Mouse (Mus musculus) C2C12 (cell line): Measurements from ENCODE around the gene Tmem135. TPM values are rescaled to one million over a fixed set of nuclear protein-coding genes. Genes with fewer than 3 reads are reported as not detected.

Experiments
- H3K27me3 ChIP-seq: one replicate; pipeline ENCODE4 v1.6.1; 2011; ENCODE audit not compliant: control insufficient read depth, insufficient read depth, insufficient read length
- H3K36me3 ChIP-seq: one replicate; pipeline ENCODE4 v1.6.1; 2011; ENCODE audit not compliant: control insufficient read depth, insufficient read depth
- H3K4me3 ChIP-seq: one replicate; pipeline ENCODE4 v1.5.1; 2011; ENCODE audit warnings: mild to moderate bottlenecking, control low read depth; ENCODE audit not compliant: poor library complexity, insufficient read depth, severe bottlenecking
- H3K79me2 ChIP-seq: one replicate; pipeline ENCODE4 v1.6.1; 2011; ENCODE audit not compliant: control insufficient read depth, insufficient read depth
- H3K79me3 ChIP-seq: one replicate; pipeline ENCODE4 v1.6.1; 2011; ENCODE audit warnings: low read depth, control low read depth
- H3ac ChIP-seq: one replicate; pipeline ENCODE3; 2011; ENCODE audit warnings: low read depth; ENCODE audit not compliant: control insufficient read depth, insufficient read length
- CEBPB ChIP-seq: IDR thresholded peaks from one replicate; pipeline ENCODE4 v1.6.1; 2011; ENCODE audit warnings: low read depth, mild to moderate bottlenecking, control low read depth, moderate library complexity
- CTCF ChIP-seq: IDR thresholded peaks from one replicate; pipeline ENCODE4 v1.5.1; 2011; ENCODE audit not compliant: control insufficient read depth, insufficient read depth, insufficient read length
- FOSL1 ChIP-seq: IDR thresholded peaks from one replicate; pipeline ENCODE4 v1.8.0; 2011; ENCODE audit warnings: mild to moderate bottlenecking, low read length; ENCODE audit not compliant: poor library complexity, insufficient read depth, severe bottlenecking
- MAX ChIP-seq: IDR thresholded peaks from one replicate; pipeline ENCODE4 v1.6.1; 2011; ENCODE audit warnings: mild to moderate bottlenecking, control low read depth
- MYOD1 ChIP-seq: IDR thresholded peaks from one replicate; pipeline ENCODE4 v1.6.1; 2011; ENCODE audit warnings: low read depth; ENCODE audit not compliant: control insufficient read depth, insufficient read length
- MYOG ChIP-seq: IDR thresholded peaks from one replicate; pipeline ENCODE4 v1.6.1; 2011; ENCODE audit not compliant: control insufficient read depth, insufficient read length; ENCODE audit errors: extremely low read depth
- USF1 ChIP-seq: IDR thresholded peaks from one replicate; pipeline ENCODE4 v1.6.1; 2011; ENCODE audit warnings: low read depth, mild to moderate bottlenecking, control low read depth, moderate library complexity
- polyA plus RNA-seq: library from polyadenylated mRNA; unstranded; fragments of >200 nt; fragmentation: generic; extraction: Trizol; gene quantifications from one replicate; pipeline ENCODE4 v1.2.1, GENCODE M21; 2012; ENCODE audit warnings: missing spikeins

Gene Tmem135
- polyA plus RNA-seq, 1 experiment, result 4.5 TPM

DNA sequence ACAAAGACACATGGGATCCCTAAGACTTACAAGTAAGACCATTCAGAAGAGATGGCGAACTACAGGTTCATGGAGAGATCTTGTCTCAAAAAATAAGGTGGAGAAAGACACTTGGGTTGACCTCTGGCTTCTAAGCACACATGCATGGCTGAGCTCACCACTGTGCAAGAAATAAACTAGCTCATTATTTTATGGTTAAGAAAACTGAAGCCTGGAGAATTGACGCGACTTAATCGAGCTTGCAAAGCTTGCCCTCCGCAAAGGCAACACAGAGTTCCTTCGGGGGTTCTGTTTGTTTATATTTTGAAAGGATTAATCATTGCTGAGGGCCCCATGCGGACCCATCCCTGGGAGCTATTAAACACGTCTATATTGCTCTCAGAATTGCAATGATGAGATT, 18.6 kb upstream of the Tmem135 start:
- H3K36me3 ChIP-seq, result no peaks in the 10 kb centered on the region
- no peaks in the 10 kb centered on the region for H3K79me2 ChIP-seq
- H3K27me3 ChIP-seq, result no peaks in the 10 kb centered on the region
- H3ac ChIP-seq, result no peak overlapping the region
- no peaks in the 10 kb centered on the region for H3K79me3 ChIP-seq
- TF ChIP-seq CEBPB, result no peak
- no peak for TF ChIP-seq USF1
- TF ChIP-seq MAX, result no peak
- TF ChIP-seq CTCF, result no peak
- no peak for TF ChIP-seq MYOG
- no peak for TF ChIP-seq FOSL1
- no peak overlapping the region for H3K4me3 ChIP-seq

DNA sequence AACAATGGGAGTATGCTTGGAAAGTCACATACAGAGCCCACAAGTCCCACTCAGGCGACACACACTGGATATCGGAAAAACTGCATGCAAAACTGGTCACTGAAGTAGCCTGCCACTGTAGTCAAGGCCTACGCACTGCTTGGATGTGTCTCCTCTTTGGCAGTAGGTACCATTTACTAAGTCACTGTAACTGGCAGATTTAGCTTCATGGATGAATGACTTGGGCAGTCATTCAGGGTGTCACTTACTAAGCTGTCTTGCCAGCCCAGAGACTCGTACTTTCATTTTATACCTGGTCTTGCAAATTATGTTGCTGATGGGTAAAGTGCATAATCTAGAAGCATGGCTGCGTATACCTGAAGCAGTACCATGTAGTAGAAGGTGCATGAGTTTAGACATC, 17.3 kb upstream of the Tmem135 start:
- no peaks in the 10 kb centered on the region for H3K36me3 ChIP-seq
- H3K27me3 ChIP-seq, result no peaks in the 10 kb centered on the region
- H3K79me3 ChIP-seq, result no peaks in the 10 kb centered on the region
- TF ChIP-seq MYOG, result no peak
- no peak for TF ChIP-seq USF1
- no peak for TF ChIP-seq CTCF
- TF ChIP-seq MYOD1, result no peak
- TF ChIP-seq CEBPB, result no peak
- no peak for TF ChIP-seq FOSL1
- TF ChIP-seq MAX, result no peak
- no peak overlapping the region for H3K4me3 ChIP-seq
- H3K79me2 ChIP-seq, result no peaks in the 10 kb centered on the region
- no peak overlapping the region for H3ac ChIP-seq

DNA sequence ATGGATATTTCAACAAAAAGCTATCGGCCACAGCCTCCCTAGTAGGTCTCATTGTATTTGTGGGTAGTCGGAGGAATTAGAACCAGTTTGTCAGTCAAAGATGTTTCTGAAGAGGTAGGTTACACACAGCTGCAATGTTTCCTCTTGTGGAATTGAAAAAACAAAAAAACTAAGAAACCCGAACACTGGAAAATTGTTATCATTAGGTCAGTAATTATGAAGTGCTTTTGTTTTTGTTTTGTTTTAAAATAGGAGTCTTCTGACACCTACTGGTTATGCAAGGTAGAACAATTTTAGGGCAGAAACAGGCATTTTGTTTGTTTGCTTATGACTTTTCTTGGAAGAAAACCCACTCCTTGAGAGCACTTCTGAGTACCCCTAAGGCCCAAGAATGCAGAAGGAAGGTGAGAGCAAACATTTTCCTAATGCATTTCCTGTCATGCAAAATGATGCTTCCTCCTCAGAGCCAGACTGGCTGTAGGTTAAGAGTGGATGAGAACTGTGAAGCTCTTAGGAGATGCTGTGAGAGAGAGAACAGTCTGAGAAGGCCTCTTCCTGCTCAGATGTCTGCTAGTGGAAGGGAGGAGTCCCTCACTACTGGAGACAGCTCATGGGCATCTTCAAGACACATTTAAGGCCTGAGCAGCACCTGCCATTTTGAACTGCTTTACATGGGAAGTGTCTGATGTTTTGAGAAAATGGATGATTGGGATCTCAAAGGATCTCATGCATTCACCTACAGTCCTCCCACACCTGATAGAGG, 15.1 kb upstream of the Tmem135 start:
- H3K27me3 ChIP-seq, result no peaks in the 10 kb centered on the region
- no peak overlapping the region for H3K4me3 ChIP-seq
- H3K36me3 ChIP-seq, result no peaks in the 10 kb centered on the region
- no peak overlapping the region for H3ac ChIP-seq
- H3K79me3 ChIP-seq, result no peaks in the 10 kb centered on the region
- no peaks in the 10 kb centered on the region for H3K79me2 ChIP-seq
- TF ChIP-seq CTCF (no peak), MYOG (no peak), CEBPB (no peak), MYOD1 (no peak), FOSL1 (no peak), USF1 (no peak), MAX (no peak)

DNA sequence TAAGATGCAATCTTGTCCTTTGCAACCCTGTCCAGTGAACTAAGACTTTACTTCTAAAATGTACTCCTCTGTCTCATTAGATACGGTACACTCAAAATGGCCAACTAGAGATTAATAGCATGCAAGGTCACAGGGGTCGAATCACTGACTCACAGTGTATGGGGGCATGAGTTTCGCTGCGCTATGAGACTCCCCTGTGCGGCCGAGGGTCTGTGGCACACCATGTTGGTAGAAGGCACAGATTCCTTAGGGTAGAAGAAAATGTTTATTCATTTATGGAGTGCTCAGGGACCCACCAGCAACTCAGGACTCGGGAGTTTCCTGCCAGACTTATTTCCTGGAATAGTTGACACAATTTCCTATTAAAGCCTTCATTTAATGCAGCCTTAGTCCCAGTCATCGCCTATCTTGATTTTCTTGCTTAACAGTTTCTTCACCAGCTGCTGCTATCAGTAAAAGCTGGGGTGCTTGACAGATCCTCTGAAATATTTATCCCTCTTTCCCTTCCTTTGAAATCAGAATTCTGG, 14.2 kb upstream of the Tmem135 start:
- no peak overlapping the region for H3K4me3 ChIP-seq
- H3K79me2 ChIP-seq, result no peaks in the 10 kb centered on the region
- TF ChIP-seq FOSL1 (no peak), CTCF (no peak), CEBPB (no peak), USF1 (no peak), MYOD1 (no peak), MAX (no peak), MYOG (no peak)
- no peak overlapping the region for H3ac ChIP-seq
- no peaks in the 10 kb centered on the region for H3K36me3 ChIP-seq
- no peaks in the 10 kb centered on the region for H3K27me3 ChIP-seq
- no peaks in the 10 kb centered on the region for H3K79me3 ChIP-seq

DNA sequence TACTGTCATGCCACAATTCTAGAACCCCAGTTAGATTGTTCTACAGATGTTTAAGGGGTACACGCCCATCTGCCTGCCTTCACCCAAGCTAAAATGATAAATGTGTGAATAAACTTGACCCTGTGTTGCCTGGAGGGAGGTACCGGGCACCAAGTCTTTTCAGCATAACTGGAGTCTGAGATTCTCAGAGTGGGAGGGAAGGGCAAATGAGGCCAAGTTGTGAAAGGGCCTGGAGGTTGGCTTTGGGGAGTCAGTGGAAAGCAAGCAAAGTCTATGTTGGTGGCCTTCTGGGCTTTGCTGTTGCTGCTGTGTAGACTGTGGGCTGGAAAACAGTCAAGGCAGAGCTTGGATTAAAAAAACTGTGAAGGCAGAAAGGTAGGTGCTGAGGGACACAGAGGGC, 13.7 kb upstream of the Tmem135 start:
- Histone ChIP-seq H3K36me3 (no peaks in the 10 kb centered on the region), H3K4me3 (no peak overlapping the region), H3K79me2 (no peaks in the 10 kb centered on the region), H3K79me3 (no peaks in the 10 kb centered on the region), H3ac (no peak overlapping the region), H3K27me3 (no peaks in the 10 kb centered on the region)
- no peak for TF ChIP-seq MAX
- no peak for TF ChIP-seq USF1
- no peak for TF ChIP-seq CEBPB
- TF ChIP-seq MYOD1, result no peak
- no peak for TF ChIP-seq FOSL1
- no peak for TF ChIP-seq CTCF
- no peak for TF ChIP-seq MYOG

DNA sequence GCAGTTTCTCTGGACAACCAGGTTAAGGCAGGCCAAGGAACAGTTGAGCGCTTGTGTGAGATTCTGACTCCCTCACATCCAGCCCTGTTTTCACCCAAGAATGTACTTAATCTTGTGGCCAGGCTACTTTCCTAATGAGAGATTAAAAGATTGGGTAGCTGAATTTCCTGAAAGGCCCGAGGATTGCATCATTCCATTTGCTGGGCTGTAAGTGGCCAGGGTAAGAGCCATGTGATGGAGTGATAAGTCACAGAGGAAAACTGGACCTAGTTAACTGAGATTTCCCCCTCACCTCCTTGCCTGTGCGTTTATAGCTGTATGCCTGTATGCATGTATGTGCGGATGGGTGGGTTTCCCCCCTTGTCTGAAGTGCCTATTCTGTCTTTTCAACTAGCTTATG, 12.0 kb upstream of the Tmem135 start:
- Histone ChIP-seq H3K79me3 (no peaks in the 10 kb centered on the region), H3K4me3 (no peak overlapping the region), H3K27me3 (no peaks in the 10 kb centered on the region), H3ac (no peak overlapping the region), H3K36me3 (no peaks in the 10 kb centered on the region), H3K79me2 (no peaks in the 10 kb centered on the region)
- TF ChIP-seq CTCF (no peak), USF1 (no peak), CEBPB (no peak), MYOG (no peak), MAX (no peak), FOSL1 (no peak), MYOD1 (no peak)
